Comparison of ENCODE assay signal across 8 mouse cellular contexts in genomic region chr19:5094243-5094632, GRCm38 (mm10). TPM values are rescaled to one million over a fixed set of nuclear protein-coding genes. Genes with fewer than 3 reads are reported as not detected.
DNase-seq lines count a peak whose midpoint lies in the region; ATAC-seq lines count a peak whose summit lies in the region.

No protein-coding gene starts in this region.

- peaks cover 41% of the 10 kb centered on the region for H3K4me1 ChIP-seq in intestine, embryonic 15.5 days (replicated peaks)
- H3K4me1 ChIP-seq in midbrain, embryonic 10.5 days = peaks cover 66% of the 10 kb centered on the region

- no peak overlapping the region for H3K9ac ChIP-seq in intestine, embryonic 15.5 days

- WGBS in intestine, embryonic 15.5 days = under 1% methylated on average over 21 of the region's 21 CpGs
- under 1% methylated on average over 21 of the region's 21 CpGs for WGBS in midbrain, embryonic 10.5 days

- H3K4me2 ChIP-seq in intestine, embryonic 15.5 days (replicated peaks) = peak overlapping the region; percentile 19; the same call in 1 of the 2 replicates

- peak; percentile 80 for DNase-seq in adipocyte (ENCODE audit: low spot score)
- DNase-seq in embryo, embryonic 10.5 days (ENCODE audit: low spot score) = peak; percentile 98
- DNase-seq in gastrocnemius, postnatal 25 days = peak; percentile 78
- DNase-seq in left cerebral cortex, postnatal 25 days (ENCODE audit: low spot score in 2 of 2) = peak; percentile 98 to 99
- peak; percentile 98 for DNase-seq in midbrain, embryonic 10.5 days (ENCODE audit: low spot score)
- peak; percentile 100 for DNase-seq in right cerebral cortex, postnatal 4 days
- peak; percentile 90 for DNase-seq in yolk sac, embryonic 10.5 days (ENCODE audit: low spot score)

- peak; percentile 76 for ATAC-seq in intestine, embryonic 15.5 days

- H3K27me3 ChIP-seq in intestine, embryonic 15.5 days (replicated peaks) = no peaks in the 10 kb centered on the region
- peaks cover 13% of the 10 kb centered on the region; the same call in 1 of the 2 replicates for H3K27me3 ChIP-seq in midbrain, embryonic 10.5 days (ENCODE audit: low read depth, poor library complexity, severe bottlenecking)

- no peaks in the 10 kb centered on the region for H3K9me3 ChIP-seq in intestine, embryonic 15.5 days
- H3K9me3 ChIP-seq in midbrain, embryonic 10.5 days (replicated peaks) = no peaks in the 10 kb centered on the region

- intact Hi-C loops in left cerebral cortex, postnatal 25 days (cut with DNase I) = loop anchor here (1.0 kb wide), 1 partner anchor 57 kb away; no protein-coding TSS in a partner anchor

- H3K36me3 ChIP-seq in intestine, embryonic 15.5 days = peaks cover 33% of the 10 kb centered on the region
- peaks cover 44% of the 10 kb centered on the region for H3K36me3 ChIP-seq in midbrain, embryonic 10.5 days

- H3K4me3 ChIP-seq in intestine, embryonic 15.5 days (replicated peaks) = no peak overlapping the region
- H3K4me3 ChIP-seq in midbrain, embryonic 10.5 days = peak overlapping the region; percentile 80

- H3K27ac ChIP-seq in intestine, embryonic 15.5 days = no peak overlapping the region
- H3K27ac ChIP-seq in midbrain, embryonic 10.5 days (replicated peaks) = peak overlapping the region; percentile 46

RNA-seq across cellular contexts. Expression of gene Cnih2, which starts 4.1 kb away (rescaled TPM):
- not detected for total RNA-seq in gastrocnemius, postnatal 25 days (2021)
- polyA plus RNA-seq in intestine, embryonic 15.5 days (2015; fragmentation: Nextera tagmentation; extraction: Ambion mirVana) = 12.7 and 13.4 TPM in 2 replicates
- 100 to 1,000 TPM; 274 to 282 TPM for total RNA-seq in left cerebral cortex, postnatal 25 days (2021)
- polyA plus RNA-seq in midbrain, embryonic 10.5 days (2016; fragmentation: Nextera tagmentation; extraction: Ambion mirVana) = 42.2 and 72.4 TPM in 2 replicates

RNA-seq across cellular contexts. Expression of gene Yif1a, which starts 5.9 kb away (rescaled TPM):
- total RNA-seq in gastrocnemius, postnatal 25 days (2021) = 10 to 100 TPM; 38.1 to 47.5 TPM
- polyA plus RNA-seq in intestine, embryonic 15.5 days (2015; fragmentation: Nextera tagmentation; extraction: Ambion mirVana) = 109 and 126 TPM in 2 replicates
- total RNA-seq in left cerebral cortex, postnatal 25 days (2021) = 10 to 100 TPM; 24.6 to 26.0 TPM
- 85.1 and 90.7 TPM in 2 replicates for polyA plus RNA-seq in midbrain, embryonic 10.5 days (2016; fragmentation: Nextera tagmentation; extraction: Ambion mirVana)

RNA-seq across cellular contexts. Expression of gene Tmem151a, which starts 8.9 kb away (rescaled TPM):
- not detected for total RNA-seq in gastrocnemius, postnatal 25 days (2021)
- 5.6 and 6.5 TPM in 2 replicates for polyA plus RNA-seq in intestine, embryonic 15.5 days (2015; fragmentation: Nextera tagmentation; extraction: Ambion mirVana)
- 100 to 1,000 TPM; 163 to 164 TPM for total RNA-seq in left cerebral cortex, postnatal 25 days (2021)
- polyA plus RNA-seq in midbrain, embryonic 10.5 days (2016; fragmentation: Nextera tagmentation; extraction: Ambion mirVana) = 0.97 and 1.0 TPM in 2 replicates

RNA-seq across cellular contexts. Expression of gene Rab1b, which starts 12.6 kb away (rescaled TPM):
- total RNA-seq in gastrocnemius, postnatal 25 days (2021) = 100 to 1,000 TPM; 113 to 127 TPM
- polyA plus RNA-seq in intestine, embryonic 15.5 days (2015; fragmentation: Nextera tagmentation; extraction: Ambion mirVana) = 216 and 223 TPM in 2 replicates
- total RNA-seq in left cerebral cortex, postnatal 25 days (2021) = 100 to 1,000 TPM; 157 to 159 TPM
- polyA plus RNA-seq in midbrain, embryonic 10.5 days (2016; fragmentation: Nextera tagmentation; extraction: Ambion mirVana) = 267 and 280 TPM in 2 replicates

RNA-seq across cellular contexts. Expression of gene Klc2, which starts 24.1 kb away (rescaled TPM):
- 10 to 100 TPM; 51.9 TPM for total RNA-seq in gastrocnemius, postnatal 25 days (2021)
- polyA plus RNA-seq in intestine, embryonic 15.5 days (2015; fragmentation: Nextera tagmentation; extraction: Ambion mirVana) = 12.1 and 16.6 TPM in 2 replicates
- total RNA-seq in left cerebral cortex, postnatal 25 days (2021) = 100 to 1,000 TPM; 245 to 251 TPM
- 31.1 and 40.7 TPM in 2 replicates for polyA plus RNA-seq in midbrain, embryonic 10.5 days (2016; fragmentation: Nextera tagmentation; extraction: Ambion mirVana)

Comparison
In these comparisons a context has a peak if more than half of its experiments do, and no peak if none do; other contexts are left out.
1. RNA of gene Cnih2, which starts 4.1 kb away (total RNA-seq): 274 to 282 TPM in left cerebral cortex, postnatal 25 days; not detected in gastrocnemius, postnatal 25 days; every median in the first group is over 100 times any median in the second.
2. RNA of gene Tmem151a, which starts 8.9 kb away (total RNA-seq): 163 to 164 TPM in left cerebral cortex, postnatal 25 days; not detected in gastrocnemius, postnatal 25 days; every median in the first group is over 100 times any median in the second.
3. Peak in every context shown above with its lines, with median percentiles within 50 percentile points of each other: DNase-seq.